Mouse (Mus musculus): ENCODE data around the gene Osm.

The Osm gene

DNA sequence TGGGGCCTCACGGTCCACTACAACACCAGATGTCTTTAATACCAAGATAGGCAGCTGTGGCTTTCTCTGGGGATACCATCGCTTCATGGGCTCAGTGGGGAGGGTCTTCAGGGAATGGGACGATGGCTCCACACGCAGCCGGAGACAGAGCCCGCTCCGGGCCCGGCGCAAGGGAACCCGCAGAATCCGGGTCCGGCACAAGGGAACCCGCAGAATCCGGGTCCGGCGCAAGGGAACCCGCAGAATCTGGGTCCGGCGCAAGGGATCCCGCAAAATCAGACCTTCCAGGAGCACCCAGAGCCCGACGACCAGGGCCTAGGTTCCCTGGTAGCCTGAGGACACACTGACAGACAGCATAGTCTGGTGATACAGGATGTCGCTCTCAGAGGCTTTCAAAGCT lies 3.5 kb downstream of the Osm start:
- DNase-seq (ENCODE audit: low spot score): no peak

DNA sequence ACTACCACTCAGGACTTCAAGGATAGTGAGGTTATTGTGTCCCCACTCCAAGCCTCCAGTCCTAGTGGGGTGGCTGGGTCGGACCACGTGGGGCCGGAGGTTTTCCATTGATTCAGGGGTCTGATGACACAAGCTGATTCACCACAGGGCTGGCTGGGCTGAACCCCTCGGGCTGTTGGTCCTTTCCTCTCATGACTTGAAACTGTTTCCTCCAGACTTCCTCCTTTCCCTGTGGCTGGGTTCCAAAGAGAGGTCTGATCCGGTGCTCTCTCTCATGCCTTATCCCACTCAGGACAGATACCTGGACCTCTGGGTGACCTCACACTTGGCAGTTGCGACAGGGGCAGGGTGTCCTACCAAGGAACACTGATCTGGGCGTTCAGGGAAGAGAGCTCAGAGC lies 3.9 kb downstream of the Osm start:
- no peak for DNase-seq (ENCODE audit: low spot score)

DNA sequence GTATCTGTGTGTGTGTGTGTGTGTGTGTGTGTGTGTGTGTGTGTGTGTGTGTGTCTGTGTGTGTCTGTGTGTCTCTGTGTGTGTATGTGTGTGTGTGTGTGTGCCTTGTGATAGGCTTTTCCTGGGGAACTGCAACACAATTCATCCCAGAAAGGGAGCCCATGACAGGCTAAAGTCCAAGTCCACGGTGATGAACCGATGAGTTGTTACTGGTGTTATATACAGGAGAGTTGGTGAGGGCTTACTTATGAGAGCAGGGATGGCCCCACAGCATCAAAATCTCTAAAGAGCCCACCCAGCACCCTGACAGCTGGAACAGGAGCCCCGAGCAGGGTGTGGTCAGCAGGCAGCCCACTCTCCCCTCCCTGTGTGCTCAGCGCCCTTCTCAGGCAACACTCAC lies 5.0 kb downstream of the Osm start:
- DNase-seq (ENCODE audit: low spot score): no peak

DNA sequence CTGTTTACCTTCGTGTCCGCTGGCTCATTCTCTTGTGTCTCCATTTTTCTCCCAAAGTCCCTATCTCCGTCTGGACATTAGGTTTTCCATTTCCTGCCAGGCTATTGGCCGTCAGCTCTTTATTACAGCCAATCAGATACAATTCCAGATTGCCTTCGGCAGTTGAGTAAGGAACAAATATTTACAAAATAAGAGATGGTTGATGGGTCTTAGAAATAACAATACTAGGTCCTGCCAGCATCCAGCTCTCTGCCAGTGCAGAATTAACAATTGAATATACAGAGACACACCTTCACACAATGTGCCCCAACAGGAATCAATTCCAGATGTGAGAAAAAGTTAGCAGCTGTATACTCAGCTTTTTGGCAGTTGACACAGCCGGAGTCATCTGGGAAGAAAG lies 9.9 kb downstream of the Osm start:
- no peak for DNase-seq (ENCODE audit: low spot score)

DNA sequence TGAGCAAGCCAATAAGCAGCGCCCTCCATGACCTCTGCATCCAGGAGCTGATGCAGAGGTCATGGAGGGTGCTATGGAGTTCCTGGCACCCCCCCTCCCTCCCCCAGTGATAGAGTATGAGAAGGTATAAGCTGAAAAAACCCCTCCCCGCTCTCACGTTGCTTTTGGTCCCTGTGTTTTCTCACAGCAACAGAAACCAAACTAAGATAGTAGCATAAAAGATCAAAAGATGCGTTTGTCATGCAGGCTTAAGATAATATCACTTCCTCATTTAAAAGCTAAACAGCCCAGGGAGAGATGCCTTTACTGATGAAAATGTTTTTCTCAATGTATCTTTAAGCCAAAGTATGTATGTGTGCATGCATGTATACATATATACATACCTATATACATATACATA lies 10.4 kb downstream of the Osm start:
- no peak for DNase-seq (ENCODE audit: low spot score)

DNA sequence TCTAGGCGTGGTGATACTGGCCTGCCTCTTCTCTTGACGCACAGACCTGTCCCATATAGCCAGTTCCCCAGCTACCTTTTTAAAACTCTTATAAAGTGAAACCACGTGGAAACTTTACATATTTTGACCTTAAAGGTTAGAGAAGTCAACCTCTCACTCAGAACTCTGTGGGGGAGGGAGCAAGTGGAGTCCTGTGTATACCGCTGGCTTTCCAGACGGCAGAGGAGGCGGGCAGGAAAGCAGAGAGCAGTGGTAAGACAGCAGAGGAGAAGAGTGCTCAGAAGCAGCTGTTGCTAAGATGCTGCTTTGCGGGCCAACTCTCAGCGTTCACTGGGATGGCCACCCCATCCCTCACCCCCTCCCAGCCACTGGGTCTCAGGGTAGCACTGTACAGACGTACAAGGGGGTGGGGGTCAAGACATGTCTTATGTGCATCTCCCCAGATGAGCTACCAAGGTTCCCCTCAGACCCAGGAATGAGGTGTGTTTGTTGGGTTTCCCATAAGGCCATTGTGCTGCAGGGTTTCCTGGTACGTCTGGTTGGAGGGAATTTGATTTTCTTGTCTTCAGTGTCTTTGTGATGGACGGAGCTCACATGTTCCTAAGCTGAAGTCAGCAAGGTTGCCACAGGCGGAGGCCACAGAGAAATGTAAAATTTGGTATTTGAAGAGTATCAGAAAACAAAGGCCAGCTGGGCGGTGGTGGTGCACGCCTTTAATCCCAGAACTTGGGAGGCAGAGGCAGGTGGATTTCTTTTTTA lies 11.2 kb downstream of the Osm start:
- DNase-seq (ENCODE audit: low spot score): no peak

DNA sequence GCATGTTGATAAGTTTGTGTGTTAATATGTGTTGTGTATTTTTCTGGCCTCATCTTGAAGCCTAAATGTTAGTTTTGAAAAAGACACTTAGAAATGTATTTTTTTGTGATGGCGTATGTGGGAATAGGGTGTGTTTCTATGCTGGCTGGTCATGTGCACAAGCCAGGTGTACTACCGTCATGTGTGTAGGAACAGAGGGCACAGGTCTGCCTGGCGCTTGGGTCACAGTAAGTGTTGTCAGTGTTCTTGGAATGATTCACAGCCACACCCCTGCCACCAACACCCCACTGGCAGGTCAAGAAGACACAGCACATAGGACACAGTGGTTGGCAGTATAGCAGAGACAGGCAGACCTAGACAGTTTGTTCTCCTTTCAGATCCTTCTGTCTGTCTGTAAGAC lies 12.9 kb downstream of the Osm start:
- DNase-seq (ENCODE audit: low spot score): no peak

DNA sequence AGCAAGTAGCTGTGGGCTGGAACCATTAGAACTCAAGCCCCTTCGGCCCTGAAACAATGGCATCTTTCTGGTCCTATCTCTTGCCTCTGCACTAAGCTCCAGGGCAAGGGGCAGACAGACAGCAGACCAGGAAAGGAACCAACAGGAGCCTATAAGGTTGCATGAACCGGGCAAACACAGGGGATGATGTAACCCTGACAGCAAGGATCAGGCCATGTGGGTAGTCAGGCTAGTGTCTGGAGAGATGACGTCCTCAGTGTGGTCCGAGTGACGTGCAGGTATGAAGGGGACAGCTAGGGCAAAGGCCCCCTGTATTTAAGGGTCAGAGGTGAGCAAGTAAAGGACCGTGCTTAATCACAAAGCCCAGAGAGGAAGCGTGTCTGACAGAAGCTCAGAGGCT lies 14.1 kb downstream of the Osm start:
- no peak for DNase-seq (ENCODE audit: low spot score)

DNA sequence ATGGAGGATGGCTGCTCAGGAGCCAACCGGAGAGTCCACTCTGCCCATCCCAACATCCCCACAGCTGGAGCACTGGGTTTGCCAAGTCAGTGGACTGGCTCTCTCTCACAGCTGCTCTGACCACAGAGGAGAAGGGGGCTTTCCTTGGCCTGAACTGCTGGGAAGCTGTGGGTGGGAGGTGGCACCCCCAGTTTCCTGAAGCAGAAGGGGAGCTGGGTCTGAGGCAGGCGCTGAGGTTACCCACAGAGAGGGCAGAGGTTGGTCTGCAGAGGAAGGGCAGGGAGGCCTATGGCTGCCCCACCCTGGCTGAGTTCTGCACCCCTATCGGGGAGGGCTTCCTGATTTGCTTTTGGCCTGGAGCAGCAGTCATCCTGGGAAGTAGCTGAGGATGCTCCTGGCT lies 15.2 kb downstream of the Osm start:
- no peak for DNase-seq (ENCODE audit: low spot score)

GRCm38 (mm10) chr11:4252886-4253285 lies 16.7 kb downstream of the Osm start:
- no peak for DNase-seq (ENCODE audit: low spot score)

DNA sequence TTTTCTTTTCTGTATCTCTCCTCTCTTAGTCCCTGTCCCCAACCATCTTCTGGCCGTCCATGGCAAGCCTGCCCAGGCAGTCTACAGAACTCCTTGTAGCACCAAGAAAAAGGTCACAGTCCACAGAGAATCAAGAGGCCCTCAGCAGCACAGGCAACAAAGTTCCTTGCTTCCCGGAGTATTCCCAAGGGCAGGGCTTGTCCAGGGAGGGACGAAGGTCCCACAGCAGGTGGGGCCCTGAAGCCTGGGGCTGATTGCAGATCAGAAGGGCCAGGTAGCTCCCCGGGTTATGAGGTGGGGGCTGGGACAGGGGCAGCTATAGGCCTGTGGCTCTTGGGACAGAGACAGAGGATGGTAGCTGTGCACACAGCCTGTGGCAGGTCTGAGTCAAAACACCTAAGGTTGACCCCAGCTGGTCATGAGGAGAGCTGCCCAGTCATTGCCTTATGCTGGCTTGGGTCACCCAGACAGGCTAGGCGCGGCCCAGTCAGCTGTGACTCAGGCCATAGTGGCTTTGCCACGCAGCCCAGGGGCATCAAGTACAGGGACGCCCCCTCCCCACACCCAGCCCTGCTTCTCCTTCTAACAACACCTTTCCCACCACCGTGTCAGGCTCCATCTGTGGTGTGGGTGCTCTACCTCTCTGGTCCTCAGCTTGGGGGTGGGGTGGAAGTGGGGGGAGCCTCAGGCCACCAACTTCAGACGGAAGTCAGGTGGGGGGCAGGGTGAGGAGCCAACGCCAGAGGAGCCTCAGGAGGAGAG lies 20.8 kb downstream of the Osm start, which contains the start of gene Lif:
Lif (plus strand) TSS at position 712 of the 762 bp plus-strand sequence.
- DNase-seq (ENCODE audit: low spot score): no peak

DNA sequence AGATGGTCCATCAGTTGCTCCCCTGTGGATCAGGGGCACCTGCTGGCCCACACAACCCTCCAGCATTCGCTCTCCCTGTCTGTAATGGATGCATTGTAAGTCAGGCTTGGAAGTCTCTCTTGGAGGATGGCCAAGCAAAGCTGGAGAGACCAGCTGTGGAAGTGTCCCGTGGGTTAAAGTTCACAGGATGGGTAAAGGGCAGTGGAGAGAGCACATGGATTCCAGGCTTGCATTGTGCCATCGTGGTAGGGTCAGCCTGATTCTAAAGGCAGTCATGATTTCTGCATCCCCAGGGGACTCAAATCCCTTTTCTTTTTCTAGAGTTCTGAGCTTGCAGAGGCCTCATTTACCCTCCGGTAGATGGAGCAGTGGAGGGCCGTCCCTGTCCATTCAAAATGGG lies 21.5 kb downstream of the Osm start:
- DNase-seq (ENCODE audit: low spot score): no peak

- DNase-seq (ENCODE audit: low spot score): peak; percentile 82
Observed at GRCm38 (mm10) chr11:4258657-4259082, 22.4 kb downstream of the Osm start.

GRCm38 (mm10) chr11:4260463-4261187 lies 24.4 kb downstream of the Osm start:
- no peak for DNase-seq (ENCODE audit: low spot score)

DNA sequence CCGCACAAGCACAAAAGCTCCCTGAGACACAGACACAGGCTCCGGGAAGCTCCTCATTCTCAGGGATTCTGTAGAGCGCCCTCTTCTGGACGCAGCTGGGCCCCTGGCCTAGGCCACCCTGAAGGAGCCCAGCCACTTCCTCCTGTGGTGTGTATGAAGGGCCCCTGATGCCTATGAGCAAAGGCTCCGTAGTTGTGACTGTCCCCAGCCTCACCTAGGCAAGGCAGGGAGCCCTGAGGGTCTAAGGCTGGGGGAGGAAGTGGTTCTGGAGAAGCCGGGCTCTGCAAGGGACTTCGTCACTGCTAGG lies 24.9 kb downstream of the Osm start:
- peak; percentile 59 for DNase-seq (ENCODE audit: low spot score)

- DNase-seq (ENCODE audit: low spot score): no peak
Observed at GRCm38 (mm10) chr11:4261969-4262368, 25.7 kb downstream of the Osm start.

GRCm38 (mm10) chr11:4262847-4263246 lies 26.6 kb downstream of the Osm start:
- no peak for DNase-seq (ENCODE audit: low spot score)

- no peak for DNase-seq (ENCODE audit: low spot score)
Observed at GRCm38 (mm10) chr11:4263296-4263695, 27.1 kb downstream of the Osm start.

DNA sequence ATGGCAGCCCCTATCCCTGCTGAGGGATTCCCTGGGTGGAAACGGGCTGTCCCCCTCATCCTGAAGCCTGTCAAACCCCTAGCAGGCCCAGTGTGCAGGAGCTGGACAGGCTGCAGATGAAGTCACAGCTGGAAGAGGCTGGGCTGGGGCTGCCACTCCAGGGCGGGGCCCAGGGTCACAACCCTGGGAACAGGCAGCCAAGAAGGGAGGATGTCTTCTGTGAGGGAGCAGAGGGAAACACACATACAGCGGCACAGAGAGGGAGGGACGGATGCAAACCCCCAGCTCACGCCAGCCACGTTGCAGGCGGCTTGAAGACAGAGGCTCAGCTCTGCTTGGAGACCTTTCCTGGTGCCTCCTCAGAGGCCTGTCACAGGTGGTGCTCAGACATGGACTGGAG lies 27.8 kb downstream of the Osm start:
- peak; percentile 65 for DNase-seq (ENCODE audit: low spot score)

- peak; percentile 60 for DNase-seq (ENCODE audit: low spot score)
Observed at GRCm38 (mm10) chr11:4266271-4267201, 30.3 kb downstream of the Osm start.

DNA sequence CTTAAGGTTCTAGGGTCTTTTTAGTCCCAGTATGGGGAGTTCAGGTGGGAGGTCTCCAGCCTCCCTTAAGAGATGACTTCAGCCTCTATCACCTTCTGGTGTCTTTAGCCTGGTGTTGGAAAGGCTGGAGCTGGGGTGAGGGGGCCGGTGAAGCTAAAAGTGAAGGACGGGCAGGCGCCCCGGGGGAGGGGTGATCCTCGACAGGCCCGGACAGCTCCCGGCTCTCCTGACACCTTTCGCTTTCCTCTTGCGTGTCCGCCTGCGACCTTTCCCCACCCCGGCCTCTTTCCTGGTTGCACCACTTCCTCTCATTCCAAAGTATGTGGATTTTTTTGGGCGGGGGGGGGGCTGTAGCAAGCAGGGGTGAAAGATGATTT lies 31.0 kb downstream of the Osm start:
- DNase-seq (ENCODE audit: low spot score): peak; percentile 56

GRCm38 (mm10) chr11:4268500-4268899 lies 32.3 kb downstream of the Osm start:
- DNase-seq (ENCODE audit: low spot score): no peak
